Mouse (Mus musculus): ENCODE results near the gene Tnfrsf21. TPM values are rescaled to one million over a fixed set of nuclear protein-coding genes. Genes with fewer than 3 reads are reported as not detected.
A peak's percentile ranks its signal among the peaks of the same experiment; 100 is the strongest.

The Tnfrsf21 gene
- polyA plus RNA-seq, 1 experiment from 2014 or later: 45.3 TPM

DNA sequence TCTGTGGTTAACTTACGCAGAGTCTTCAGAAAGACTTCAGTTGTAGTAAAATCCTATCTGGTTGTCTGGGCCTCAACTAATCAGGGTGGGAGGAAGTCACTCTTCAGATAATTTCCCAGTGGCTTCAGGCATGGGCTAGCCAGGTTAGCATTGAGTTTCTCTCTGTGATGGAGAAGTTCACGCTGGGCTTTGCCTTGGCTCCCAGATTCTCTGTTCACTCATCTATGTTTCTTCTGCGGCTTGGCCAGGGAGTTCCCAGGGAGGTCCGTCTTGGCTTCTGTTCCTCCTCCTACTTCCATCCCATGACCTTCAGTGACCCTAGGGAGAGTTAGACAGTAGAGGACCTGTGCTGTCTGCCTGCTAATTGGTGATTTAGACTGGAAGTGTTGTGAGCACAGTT lies 61.2 kb downstream of the Tnfrsf21 start:
- Histone ChIP-seq H3K36me3 (ENCODE audit: control insufficient read depth, insufficient read depth, low read length) (no peaks in the 10 kb centered on the region), H3K27ac (ENCODE audit: low read depth, low read length) (no peak overlapping the region), H3K9me3 (replicated peaks; ENCODE audit: control insufficient read depth, low read length) (no peaks in the 10 kb centered on the region), H3K27me3 (replicated peaks; ENCODE audit: control insufficient read depth, insufficient read depth, low read length) (no peaks in the 10 kb centered on the region), H3K9ac (ENCODE audit: low read length) (no peak overlapping the region), H3K4me3 (ENCODE audit: low read depth, low read length) (no peak overlapping the region), H3K4me2 (ENCODE audit: low read length) (peak overlapping the region; percentile 1; the same call in 1 of the 2 replicates), H3K4me1 (ENCODE audit: control insufficient read depth, insufficient read depth, low read length) (peaks cover 2% of the 10 kb centered on the region)
- ATAC-seq (peak; percentile 18; the same call in 1 of the 2 replicates), DNase-seq (ENCODE audit: low spot score) (no peak)
- 52% methylated on average over 4 of the region's 4 CpGs for WGBS

- Histone ChIP-seq H3K4me3 (ENCODE audit: low read depth, low read length) (no peak overlapping the region), H3K9me3 (replicated peaks; ENCODE audit: control insufficient read depth, low read length) (no peaks in the 10 kb centered on the region), H3K4me2 (ENCODE audit: low read length) (no peak overlapping the region), H3K4me1 (ENCODE audit: control insufficient read depth, insufficient read depth, low read length) (peaks cover 2% of the 10 kb centered on the region), H3K9ac (ENCODE audit: low read length) (no peak overlapping the region), H3K27me3 (replicated peaks; ENCODE audit: control insufficient read depth, insufficient read depth, low read length) (no peaks in the 10 kb centered on the region), H3K36me3 (ENCODE audit: control insufficient read depth, insufficient read depth, low read length) (peaks cover 10% of the 10 kb centered on the region), H3K27ac (ENCODE audit: low read depth, low read length) (no peak overlapping the region)
- ATAC-seq: no peak
- WGBS: 96% methylated on average over 5 of the region's 5 CpGs
- DNase-seq (ENCODE audit: low spot score): no peak
Measured at GRCm38 (mm10) chr17:43081225-43081624, 64.9 kb downstream of the Tnfrsf21 start.

DNA sequence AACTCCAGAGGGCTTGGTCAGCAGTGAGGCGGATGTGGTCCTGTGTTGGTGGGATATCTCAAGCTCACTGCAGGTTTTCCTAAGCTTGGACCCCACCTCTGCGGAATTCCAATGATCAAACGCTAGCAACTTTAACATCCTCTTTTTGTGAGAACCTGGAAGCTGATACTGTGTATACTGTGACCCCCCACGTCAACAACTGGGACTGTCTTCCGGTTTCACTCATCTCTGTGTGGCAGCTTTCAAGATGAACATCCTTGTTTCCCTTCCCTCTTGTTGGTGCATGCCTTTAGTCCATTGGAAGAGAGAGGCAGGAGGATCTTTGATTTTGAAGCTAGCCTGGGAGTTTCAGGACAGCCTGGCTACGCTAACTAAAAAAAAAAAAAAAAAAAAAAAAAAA lies 73.1 kb downstream of the Tnfrsf21 start:
- ATAC-seq (no peak), DNase-seq (ENCODE audit: low spot score) (no peak)
- H3K9me3 ChIP-seq (replicated peaks; ENCODE audit: control insufficient read depth, low read length): no peaks in the 10 kb centered on the region
- no peak overlapping the region for H3K9ac ChIP-seq (ENCODE audit: low read length)
- no peaks in the 10 kb centered on the region for H3K27me3 ChIP-seq (replicated peaks; ENCODE audit: control insufficient read depth, insufficient read depth, low read length)
- H3K4me1 ChIP-seq (ENCODE audit: control insufficient read depth, insufficient read depth, low read length): no peaks in the 10 kb centered on the region
- no peak overlapping the region for H3K27ac ChIP-seq (ENCODE audit: low read depth, low read length)
- H3K36me3 ChIP-seq (ENCODE audit: control insufficient read depth, insufficient read depth, low read length): peaks cover 33% of the 10 kb centered on the region
- H3K4me2 ChIP-seq (ENCODE audit: low read length): no peak overlapping the region
- WGBS: 93% methylated on average over 6 of the region's 6 CpGs
- H3K4me3 ChIP-seq (ENCODE audit: low read depth, low read length): no peak overlapping the region

DNA sequence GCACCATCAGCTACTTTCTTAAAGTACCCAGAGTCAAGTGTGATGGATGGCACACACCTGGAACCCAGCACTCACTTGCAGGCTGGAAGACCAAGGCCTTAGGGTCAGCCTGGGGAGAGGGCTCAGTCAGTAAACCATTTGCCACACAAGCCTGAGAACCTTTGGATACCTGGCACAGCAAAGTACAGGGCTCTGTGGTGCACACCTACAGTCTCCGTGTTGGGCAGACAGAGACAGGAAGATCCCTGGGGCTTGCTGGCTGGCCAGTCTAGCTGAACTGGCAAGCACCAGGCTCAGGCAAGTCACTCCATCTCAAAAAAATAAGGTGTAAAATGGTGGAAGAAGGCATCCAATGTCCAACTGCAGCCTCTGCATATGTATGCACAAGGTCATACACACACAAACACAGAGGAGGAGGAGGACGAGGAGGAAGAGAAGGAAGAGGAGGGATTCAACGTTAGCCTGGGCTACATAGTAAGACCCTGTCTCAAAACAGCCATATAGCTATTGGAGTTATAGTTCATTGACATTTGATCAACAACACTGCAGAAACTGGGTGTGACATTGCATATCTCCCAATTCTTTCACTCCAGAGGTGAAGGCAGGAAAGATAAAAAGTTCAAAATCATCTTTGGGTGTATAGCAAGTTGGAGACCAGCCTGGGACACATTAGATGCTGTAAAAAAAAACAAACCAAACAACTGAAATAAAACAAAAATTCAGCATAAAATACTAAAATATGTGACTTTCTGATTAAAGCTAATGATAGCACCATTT lies 74.8 kb downstream of the Tnfrsf21 start:
- peaks cover 24% of the 10 kb centered on the region; the same call in 1 of the 2 replicates for H3K36me3 ChIP-seq (ENCODE audit: control insufficient read depth, insufficient read depth, low read length)
- WGBS: 95% methylated on average over 3 of the region's 3 CpGs
- no peak overlapping the region for H3K27ac ChIP-seq (ENCODE audit: low read depth, low read length)
- H3K4me1 ChIP-seq (ENCODE audit: control insufficient read depth, insufficient read depth, low read length): no peaks in the 10 kb centered on the region
- no peak overlapping the region for H3K9ac ChIP-seq (ENCODE audit: low read length)
- H3K9me3 ChIP-seq (replicated peaks; ENCODE audit: control insufficient read depth, low read length): no peaks in the 10 kb centered on the region
- H3K4me2 ChIP-seq (ENCODE audit: low read length): no peak overlapping the region
- no peak for DNase-seq (ENCODE audit: low spot score)
- H3K4me3 ChIP-seq (ENCODE audit: low read depth, low read length): no peak overlapping the region
- ATAC-seq: no peak
- H3K27me3 ChIP-seq (replicated peaks; ENCODE audit: control insufficient read depth, insufficient read depth, low read length): no peaks in the 10 kb centered on the region

GRCm38 (mm10) chr17:43092280-43092995 lies 76.1 kb downstream of the Tnfrsf21 start:
- Histone ChIP-seq H3K27ac (ENCODE audit: low read depth, low read length) (no peak overlapping the region), H3K4me1 (ENCODE audit: control insufficient read depth, insufficient read depth, low read length) (no peaks in the 10 kb centered on the region), H3K36me3 (ENCODE audit: control insufficient read depth, insufficient read depth, low read length) (peaks cover 16% of the 10 kb centered on the region; the same call in 1 of the 2 replicates), H3K9ac (ENCODE audit: low read length) (no peak overlapping the region), H3K4me2 (ENCODE audit: low read length) (no peak overlapping the region), H3K4me3 (ENCODE audit: low read depth, low read length) (no peak overlapping the region), H3K9me3 (replicated peaks; ENCODE audit: control insufficient read depth, low read length) (no peaks in the 10 kb centered on the region), H3K27me3 (replicated peaks; ENCODE audit: control insufficient read depth, insufficient read depth, low read length) (no peaks in the 10 kb centered on the region)
- ATAC-seq (no peak), DNase-seq (ENCODE audit: low spot score) (no peak)
- 55% methylated on average over 8 of the region's 8 CpGs for WGBS

- no peak overlapping the region for H3K4me2 ChIP-seq (ENCODE audit: low read length)
- WGBS: 33% methylated on average over 2 of the region's 2 CpGs
- H3K9me3 ChIP-seq (replicated peaks; ENCODE audit: control insufficient read depth, low read length): no peaks in the 10 kb centered on the region
Measured at GRCm38 (mm10) chr17:43094285-43094684, 77.9 kb downstream of the Tnfrsf21 start.

GRCm38 (mm10) chr17:43097101-43097688 lies 80.8 kb downstream of the Tnfrsf21 start:
- H3K36me3 ChIP-seq (ENCODE audit: control insufficient read depth, insufficient read depth, low read length): no peaks in the 10 kb centered on the region
- no peak overlapping the region for H3K4me2 ChIP-seq (ENCODE audit: low read length)
- 86% methylated on average over 4 of the region's 4 CpGs for WGBS
- no peak for DNase-seq (ENCODE audit: low spot score)
- no peaks in the 10 kb centered on the region for H3K4me1 ChIP-seq (ENCODE audit: control insufficient read depth, insufficient read depth, low read length)
- H3K27me3 ChIP-seq (replicated peaks; ENCODE audit: control insufficient read depth, insufficient read depth, low read length): no peaks in the 10 kb centered on the region
- no peak for ATAC-seq
- H3K4me3 ChIP-seq (ENCODE audit: low read depth, low read length): no peak overlapping the region
- H3K27ac ChIP-seq (ENCODE audit: low read depth, low read length): no peak overlapping the region
- no peaks in the 10 kb centered on the region for H3K9me3 ChIP-seq (replicated peaks; ENCODE audit: control insufficient read depth, low read length)
- no peak overlapping the region for H3K9ac ChIP-seq (ENCODE audit: low read length)

More at GRCm38 (mm10) chr17:43094285-43094684, 77.9 kb downstream of the Tnfrsf21 start:
- Histone ChIP-seq H3K36me3 (ENCODE audit: control insufficient read depth, insufficient read depth, low read length) (peaks cover 2% of the 10 kb centered on the region; the same call in 1 of the 2 replicates), H3K27ac (ENCODE audit: low read depth, low read length) (no peak overlapping the region), H3K4me3 (ENCODE audit: low read depth, low read length) (no peak overlapping the region), H3K4me1 (ENCODE audit: control insufficient read depth, insufficient read depth, low read length) (no peaks in the 10 kb centered on the region), H3K27me3 (replicated peaks; ENCODE audit: control insufficient read depth, insufficient read depth, low read length) (no peaks in the 10 kb centered on the region), H3K9ac (ENCODE audit: low read length) (no peak overlapping the region)
- DNase-seq (ENCODE audit: low spot score) (no peak), ATAC-seq (no peak)

DNA sequence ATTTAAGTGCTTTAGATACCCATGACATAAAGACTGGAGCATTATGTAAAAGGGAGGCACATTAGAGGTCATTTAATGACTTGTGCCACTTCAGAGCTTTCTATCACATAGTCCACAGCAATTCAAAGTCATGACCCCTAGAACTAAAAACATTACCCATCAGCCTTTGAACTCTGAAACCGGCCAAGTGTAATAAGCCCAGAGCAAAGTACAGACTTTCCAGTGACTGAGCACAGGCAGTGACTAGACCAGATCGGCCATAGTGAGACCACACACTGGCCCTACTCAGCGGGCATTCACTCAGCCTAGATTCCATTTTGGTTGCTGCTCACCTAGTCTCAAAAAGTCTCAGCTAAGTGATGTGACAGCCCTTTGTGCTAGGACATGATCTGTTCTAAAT lies 89.8 kb downstream of the Tnfrsf21 start:
- 79% methylated on average over 3 of the region's 3 CpGs for WGBS
- DNase-seq (ENCODE audit: low spot score) (no peak), ATAC-seq (no peak)
- no peaks in the 10 kb centered on the region for H3K4me1 ChIP-seq (ENCODE audit: control insufficient read depth, insufficient read depth, low read length)
- no peak overlapping the region for H3K4me2 ChIP-seq (ENCODE audit: low read length)
- no peak overlapping the region for H3K27ac ChIP-seq (ENCODE audit: low read depth, low read length)
- no peaks in the 10 kb centered on the region for H3K27me3 ChIP-seq (replicated peaks; ENCODE audit: control insufficient read depth, insufficient read depth, low read length)
- no peak overlapping the region for H3K9ac ChIP-seq (ENCODE audit: low read length)
- no peaks in the 10 kb centered on the region for H3K9me3 ChIP-seq (replicated peaks; ENCODE audit: control insufficient read depth, low read length)
- H3K4me3 ChIP-seq (ENCODE audit: low read depth, low read length): no peak overlapping the region
- no peaks in the 10 kb centered on the region for H3K36me3 ChIP-seq (ENCODE audit: control insufficient read depth, insufficient read depth, low read length)
